Mouse (Mus musculus) kidney, adult 9 months (tissue): ENCODE data around the gene Pcnx2.

Experiments used
- DNase-seq: peaks from one replicate; pipeline ENCODE4 v3.0.0; 2022

Pcnx2 gene

GRCm38 (mm10) chr8:125889920-125890319 is 8.2 kb downstream of the Pcnx2 start:
- no peak for DNase-seq

GRCm38 (mm10) chr8:125887549-125887948 is 10.6 kb downstream of the Pcnx2 start:
- peak; percentile 42 for DNase-seq

- DNase-seq, result no peak
Measured at GRCm38 (mm10) chr8:125880447-125880846, 17.7 kb downstream of the Pcnx2 start.

GRCm38 (mm10) chr8:125873250-125873534 is 24.9 kb downstream of the Pcnx2 start:
- no peak for DNase-seq

GRCm38 (mm10) chr8:125872501-125873249 is 25.4 kb downstream of the Pcnx2 start:
- DNase-seq, result no peak

- DNase-seq, result peak; percentile 63
Measured at GRCm38 (mm10) chr8:125870821-125871321, 27.2 kb downstream of the Pcnx2 start.

- DNase-seq, result no peak
Measured at GRCm38 (mm10) chr8:125870179-125870702, 27.9 kb downstream of the Pcnx2 start.

- no peak for DNase-seq
Measured at GRCm38 (mm10) chr8:125869739-125870138, 28.4 kb downstream of the Pcnx2 start.

- DNase-seq, result no peak
Measured at GRCm38 (mm10) chr8:125868552-125868951, 29.6 kb downstream of the Pcnx2 start.

GRCm38 (mm10) chr8:125866125-125866524 is 32.0 kb downstream of the Pcnx2 start:
- no peak for DNase-seq

GRCm38 (mm10) chr8:125857251-125857650 is 40.9 kb downstream of the Pcnx2 start:
- peak; percentile 57 for DNase-seq

- DNase-seq, result no peak
Measured at GRCm38 (mm10) chr8:125856160-125856559, 42.0 kb downstream of the Pcnx2 start.

- peak; percentile 81 for DNase-seq
Measured at GRCm38 (mm10) chr8:125854379-125854778, 43.7 kb downstream of the Pcnx2 start.

- peak; percentile 48 for DNase-seq
Measured at GRCm38 (mm10) chr8:125853300-125853699, 44.8 kb downstream of the Pcnx2 start.

- no peak for DNase-seq
Measured at GRCm38 (mm10) chr8:125849181-125849580, 48.9 kb downstream of the Pcnx2 start.

- DNase-seq, result no peak
Measured at GRCm38 (mm10) chr8:125847842-125848241, 50.3 kb downstream of the Pcnx2 start.

GRCm38 (mm10) chr8:125845281-125845680 is 52.8 kb downstream of the Pcnx2 start:
- DNase-seq, result no peak

GRCm38 (mm10) chr8:125843122-125843836 is 54.8 kb downstream of the Pcnx2 start:
- DNase-seq, result no peak

- DNase-seq, result no peak
Measured at GRCm38 (mm10) chr8:125842158-125842557, 56.0 kb downstream of the Pcnx2 start.

GRCm38 (mm10) chr8:125824688-125825087 is 73.4 kb downstream of the Pcnx2 start:
- DNase-seq, result no peak

GRCm38 (mm10) chr8:125823719-125824118 is 74.4 kb downstream of the Pcnx2 start:
- no peak for DNase-seq

GRCm38 (mm10) chr8:125822065-125822464 is 76.1 kb downstream of the Pcnx2 start:
- no peak for DNase-seq

GRCm38 (mm10) chr8:125819797-125820196 is 78.3 kb downstream of the Pcnx2 start:
- no peak for DNase-seq

- DNase-seq, result no peak
Measured at GRCm38 (mm10) chr8:125818796-125819195, 79.3 kb downstream of the Pcnx2 start.
